Mouse (Mus musculus) embryonic stem cell, embryonic (primary cell): ENCODE measurements around the gene Lemd2.

Experiments used
- CTCF ChIA-PET, 4 experiments: fragments of 300-600 bp in 2 of 4; fragments of 350-600 bp in 2 of 4; sonication (Branson Sonifier 250); formaldehyde crosslinking; loops; one replicate each; lab custom pipeline; 2022; ENCODE audit warnings: inconsistent platforms in 2 of 4; lab: Charles Lee
- POLR2A ChIA-PET, 4 experiments: fragments of 300-600 bp in 2 of 4; fragments of 350-600 bp in 2 of 4; sonication (Branson Sonifier 250); formaldehyde crosslinking; loops; one replicate each; lab custom pipeline; 2022; ENCODE audit warnings: antibody characterized with exemption in 4 of 4, inconsistent platforms in 1 of 4; lab: Charles Lee

Gene Lemd2

GRCm38 (mm10) chr17:27186068-27186467 lies 18.2 kb downstream of the Lemd2 start:
- CTCF ChIA-PET, result interaction anchor here in 2 of 4 experiments (0.9 to 1.5 kb wide), 5 partner anchors 10 to 139 kb away, joined by 3 to 4 read pairs (median 3); no protein-coding TSS in a partner anchor
- POLR2A ChIA-PET, result interaction anchor here in 2 of 4 experiments (0.8 to 1.4 kb wide), 8 partner anchors 9 to 139 kb away, joined by 3 to 5 read pairs (median 4); partner anchors contain the start of gene Uqcc2 (in 1 of the 2)

- ChIA-PET CTCF (interaction anchor here in 3 of 4 experiments (0.6 to 1.6 kb wide), 18 partner anchors 9 to 1408 kb away, joined by 3 to 7 read pairs (median 3); partner anchors contain the start of gene Bak1 (in 1 of the 3)), POLR2A (interaction anchor here in 2 of 4 experiments (0.6 to 2.0 kb wide), 12 partner anchors 8 to 434 kb away, joined by 3 to 5 read pairs (median 4); partner anchors contain the start of gene Lemd2 (in 1 of the 2))
Observed at GRCm38 (mm10) chr17:27183667-27184292, 20.5 kb downstream of the Lemd2 start.

- POLR2A ChIA-PET, result interaction anchor here in 1 of 4 experiments (0.8 to 2.0 kb wide), 3 partner anchors 16 to 55 kb away, joined by 3 to 4 read pairs (median 3); no protein-coding TSS in a partner anchor
- CTCF ChIA-PET, result interaction anchor here in 1 of 4 experiments (4.5 kb wide), 1 partner anchor 7 kb away, joined by 37 read pairs; no protein-coding TSS in a partner anchor
Observed at GRCm38 (mm10) chr17:27182401-27182800, 21.9 kb downstream of the Lemd2 start.

DNA sequence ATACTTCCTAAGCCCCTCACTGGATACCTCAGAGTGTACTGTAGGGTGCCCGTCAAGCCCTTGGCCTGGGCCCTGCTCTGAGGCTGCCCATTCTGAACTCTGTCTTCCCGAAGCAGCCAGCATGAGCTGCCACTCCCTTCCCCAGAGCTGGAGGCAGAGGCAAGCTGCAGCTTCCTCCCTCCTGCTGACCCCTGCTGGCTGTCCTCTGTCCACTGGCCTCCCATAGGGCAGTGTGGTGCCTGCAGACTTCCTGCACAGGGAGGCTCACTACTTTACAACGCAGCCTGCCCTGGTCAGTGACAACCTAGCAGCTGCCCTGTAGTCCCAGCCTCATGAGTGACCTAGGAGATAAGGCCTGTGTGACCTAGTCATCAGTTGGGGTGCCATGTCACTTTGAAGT lies 22.6 kb downstream of the Lemd2 start:
- POLR2A ChIA-PET, result interaction anchor here in 2 of 4 experiments (0.8 to 1.1 kb wide), 4 partner anchors 12 to 144 kb away, joined by 3 read pairs; no protein-coding TSS in a partner anchor
- CTCF ChIA-PET, result interaction anchor here in 2 of 4 experiments (0.6 to 4.5 kb wide), 4 partner anchors 8 to 286 kb away, joined by 3 to 37 read pairs (median 4); no protein-coding TSS in a partner anchor

GRCm38 (mm10) chr17:27179681-27180280 lies 24.5 kb downstream of the Lemd2 start:
- CTCF ChIA-PET, result interaction anchor here in 3 of 4 experiments (0.6 to 4.5 kb wide), 3 partner anchors 10 to 153 kb away, joined by 3 to 37 read pairs (median 3); no protein-coding TSS in a partner anchor
- POLR2A ChIA-PET, result interaction anchor here in 3 of 4 experiments (0.6 to 2.9 kb wide), 30 partner anchors 10 to 1224 kb away, joined by 3 to 29 read pairs (median 6); partner anchors contain the start of genes Hmga1 (in 2 of the 3), Uqcc2 (in 2 of the 3), Cuta (in 1 of the 3) and Lemd2 (in 1 of the 3)

GRCm38 (mm10) chr17:27178427-27179177 lies 25.7 kb downstream of the Lemd2 start:
- CTCF ChIA-PET, result interaction anchor here in 3 of 4 experiments (0.5 to 4.5 kb wide), 16 partner anchors 11 to 516 kb away, joined by 3 to 37 read pairs (median 3); partner anchors contain the start of genes Atp6v0e (in 1 of the 3), Bak1 (in 1 of the 3), Cuta (in 1 of the 3) and Kifc5b (in 1 of the 3)

DNA sequence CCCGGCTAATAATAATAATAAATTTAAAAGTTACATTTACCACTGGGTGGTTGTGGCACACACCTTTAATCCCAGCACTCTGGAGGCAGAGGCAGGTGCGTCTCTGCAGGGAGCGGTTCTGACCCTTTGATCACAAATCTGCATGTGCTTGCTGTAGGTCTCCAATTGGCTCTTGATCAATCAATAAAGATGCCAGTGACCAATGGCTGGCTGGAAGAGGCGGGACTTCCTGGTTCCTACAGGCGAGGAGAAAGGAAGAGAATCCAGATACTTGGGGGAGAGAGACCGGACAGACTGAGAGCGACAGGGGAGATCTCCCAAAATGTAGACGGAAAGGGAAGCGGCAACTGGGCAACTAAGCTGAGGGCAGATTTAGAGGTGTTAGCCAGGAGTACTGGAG lies 26.2 kb downstream of the Lemd2 start:
- ChIA-PET CTCF (interaction anchor here in 3 of 4 experiments (0.6 to 4.5 kb wide), 7 partner anchors 12 to 511 kb away, joined by 3 to 37 read pairs (median 3); partner anchors contain the start of gene Bak1 (in 1 of the 3)), POLR2A (interaction anchor here (0.6 to 2.9 kb wide), 49 partner anchors 8 to 472 kb away, joined by 3 to 29 read pairs (median 5); partner anchors contain the start of genes Hmga1 (in 2 of the 4), Lemd2 (in 2 of the 4), Uqcc2 (in 2 of the 4) and Itpr3 (in 1 of the 4))

More at GRCm38 (mm10) chr17:27178427-27179177, 25.7 kb downstream of the Lemd2 start:
- POLR2A ChIA-PET, result interaction anchor here (0.5 to 2.9 kb wide), 75 partner anchors 8 to 1746 kb away, joined by 3 to 29 read pairs (median 4); partner anchors contain the start of genes Uqcc2 (in 3 of the 4), Hmga1 (in 2 of the 4), Lemd2 (in 2 of the 4) and Cuta (in 1 of the 4)

DNA sequence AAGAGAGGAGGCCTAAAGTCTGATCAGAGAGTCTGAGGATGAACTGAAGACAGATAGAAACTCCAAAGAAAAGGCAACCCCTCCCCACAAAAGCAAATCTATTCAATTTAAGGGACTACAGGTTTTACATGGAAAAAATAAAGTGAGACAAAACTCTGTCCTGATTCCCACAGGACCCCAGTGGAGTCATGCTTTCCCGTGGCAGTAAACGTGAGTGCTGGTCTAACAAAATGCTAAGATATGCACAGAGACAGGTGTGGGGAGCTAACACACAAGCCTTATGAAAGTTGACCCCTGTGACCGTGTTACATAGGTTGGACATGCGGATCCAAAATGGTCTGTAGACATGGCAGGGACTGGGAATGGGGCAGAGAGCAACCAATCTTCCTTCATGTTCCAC lies 27.5 kb downstream of the Lemd2 start:
- ChIA-PET POLR2A (no interaction called here), CTCF (no interaction called here)

GRCm38 (mm10) chr17:27176287-27176686 lies 28.0 kb downstream of the Lemd2 start:
- CTCF ChIA-PET, result interaction anchor here in 1 of 4 experiments (0.5 kb wide), 1 partner anchor 57 kb away, joined by 5 read pairs; no protein-coding TSS in a partner anchor
- POLR2A ChIA-PET, result no interaction called here

DNA sequence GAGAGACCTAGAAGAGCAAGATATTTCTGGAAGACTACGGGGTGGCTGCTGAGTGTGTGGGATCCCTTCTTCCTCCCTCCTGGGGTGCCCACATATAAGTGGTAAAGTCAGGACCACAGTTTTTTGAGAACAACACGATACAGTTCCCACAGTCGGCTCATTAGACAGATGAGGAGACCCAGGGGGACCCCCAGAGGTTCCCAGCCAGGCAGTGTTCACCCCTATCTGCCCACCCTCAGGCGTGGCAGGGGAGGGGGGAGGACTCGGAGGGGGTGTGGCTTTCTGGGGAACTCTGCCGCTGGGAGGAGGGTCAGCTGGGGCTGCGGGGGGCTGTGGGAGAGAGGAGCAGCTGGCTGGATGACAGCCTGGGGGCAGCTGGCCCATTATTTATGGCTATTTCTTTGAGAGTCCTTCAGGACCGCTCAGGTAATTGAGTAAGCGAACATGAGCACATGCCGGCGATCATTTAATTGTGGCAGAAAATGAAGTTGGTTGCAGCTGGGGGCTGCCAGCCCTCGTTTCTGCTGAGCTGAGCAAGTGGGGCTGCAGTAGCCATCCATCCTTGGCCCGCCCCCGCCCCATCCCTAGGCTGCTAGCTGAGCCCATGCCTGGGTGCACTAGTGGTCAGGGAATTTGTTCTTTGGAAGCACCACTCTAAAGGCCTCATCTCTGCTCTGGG lies 28.9 kb downstream of the Lemd2 start:
- POLR2A ChIA-PET, result interaction anchor here in 2 of 4 experiments (0.6 to 0.7 kb wide), 2 partner anchors 9 to 381 kb away, joined by 3 to 4 read pairs; partner anchors contain the start of gene Hmga1 (in 1 of the 2)
- CTCF ChIA-PET, result interaction anchor here in 2 of 4 experiments (0.5 to 1.6 kb wide), 4 partner anchors 9 to 173 kb away, joined by 3 to 6 read pairs (median 4); no protein-coding TSS in a partner anchor

DNA sequence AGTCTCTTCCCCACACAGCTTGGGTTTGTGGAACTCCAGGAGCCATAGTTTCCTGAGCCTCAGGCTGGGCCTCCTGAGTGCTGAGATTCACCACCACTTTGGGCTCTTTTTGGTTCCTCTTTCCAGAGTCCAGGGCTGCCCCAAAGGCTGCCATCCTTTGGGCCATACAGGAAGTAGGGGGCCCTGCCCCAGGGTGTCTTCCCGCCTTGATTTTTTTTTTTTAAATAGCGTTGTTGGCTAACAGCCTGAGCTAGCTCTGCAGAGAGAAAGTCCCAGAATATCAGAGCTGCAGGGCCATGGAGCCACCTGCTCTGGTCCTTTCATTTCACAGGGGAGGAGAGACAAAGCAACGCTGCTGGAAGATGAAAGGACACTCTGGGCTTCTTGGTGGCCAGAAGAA lies 30.6 kb downstream of the Lemd2 start:
- POLR2A ChIA-PET, result no interaction called here

GRCm38 (mm10) chr17:27172459-27172858 lies 31.8 kb downstream of the Lemd2 start:
- ChIA-PET POLR2A (interaction anchor here in 2 of 4 experiments (0.7 to 1.0 kb wide), 2 partner anchors 28 to 69 kb away, joined by 3 read pairs; no protein-coding TSS in a partner anchor), CTCF (interaction anchor here in 3 of 4 experiments (0.5 to 1.6 kb wide), 3 partner anchors 17 to 21 kb away, joined by 3 to 4 read pairs (median 3); no protein-coding TSS in a partner anchor)

More for the DNA sequence above, 30.6 kb downstream of the Lemd2 start:
- CTCF ChIA-PET, result interaction anchor here in 3 of 4 experiments (0.5 to 1.6 kb wide), 4 partner anchors 21 to 74 kb away, joined by 3 to 8 read pairs (median 4); no protein-coding TSS in a partner anchor

DNA sequence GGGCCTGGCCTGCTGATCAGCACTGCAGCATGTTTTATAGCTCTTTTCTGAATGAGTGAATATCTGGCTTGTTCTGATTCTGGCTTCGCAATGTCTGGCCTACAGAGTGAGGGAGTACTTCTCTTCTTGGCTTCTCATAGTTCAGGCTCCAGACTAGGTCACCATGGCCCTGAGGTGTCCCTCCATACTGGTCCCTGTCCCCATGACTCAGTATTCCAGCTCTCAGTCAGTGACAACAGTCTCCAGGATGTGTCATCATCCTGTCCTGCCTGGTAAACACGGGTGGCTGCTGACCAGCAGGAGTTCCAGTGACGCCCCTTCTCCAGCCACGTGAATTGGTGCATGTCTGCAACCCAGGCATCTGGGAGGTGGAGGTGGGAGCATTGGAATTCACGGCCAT lies 33.1 kb downstream of the Lemd2 start:
- ChIA-PET CTCF (interaction anchor here in 3 of 4 experiments (0.6 to 0.8 kb wide), 3 partner anchors 18 to 100 kb away, joined by 3 read pairs; no protein-coding TSS in a partner anchor), POLR2A (interaction anchor here in 2 of 4 experiments (0.8 to 3.1 kb wide), 10 partner anchors 8 to 232 kb away, joined by 3 to 20 read pairs (median 4); partner anchors contain the start of genes Cuta (in 1 of the 2), Lemd2 (in 1 of the 2) and Uqcc2 (in 1 of the 2))

DNA sequence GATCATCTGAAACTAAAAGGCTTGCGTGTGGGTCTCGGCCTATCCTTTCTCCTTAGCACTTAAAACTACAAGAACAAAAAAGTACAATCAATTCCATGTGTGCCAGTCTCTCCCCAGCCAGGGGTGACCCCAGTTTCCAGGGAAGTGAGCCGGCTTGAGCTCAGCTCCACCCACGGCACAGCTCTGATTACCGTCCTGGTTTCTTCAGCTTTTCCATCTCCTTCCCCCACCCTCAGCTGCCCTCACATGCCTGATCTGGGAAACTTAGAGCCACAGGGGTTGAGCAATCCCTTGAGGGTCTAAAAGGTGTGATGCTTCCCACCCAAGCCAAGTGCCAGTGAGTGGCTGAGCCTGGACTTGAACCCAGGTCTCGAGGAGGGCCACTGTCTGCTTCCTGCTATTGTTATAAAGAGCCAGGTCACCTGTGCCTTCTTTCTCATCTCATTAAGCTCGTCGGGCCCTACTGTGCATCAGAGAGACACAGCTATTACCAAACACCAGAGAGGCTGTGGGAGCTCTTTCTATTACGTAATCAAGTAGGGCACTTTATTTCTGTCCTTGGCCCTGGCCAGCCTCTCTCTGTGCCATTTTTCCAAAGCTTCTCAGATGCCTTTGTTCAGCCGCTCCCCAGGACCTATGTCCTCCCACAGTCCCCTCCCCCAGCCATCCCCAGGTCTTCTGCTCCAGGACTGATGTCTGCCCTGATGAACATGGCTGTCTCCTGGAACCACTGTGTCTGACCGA lies 34.1 kb downstream of the Lemd2 start:
- ChIA-PET POLR2A (interaction anchor here in 2 of 4 experiments (0.9 to 3.1 kb wide), 16 partner anchors 9 to 231 kb away, joined by 3 to 20 read pairs (median 3); partner anchors contain the start of genes Uqcc2 (in 2 of the 2), Cuta (in 1 of the 2) and Lemd2 (in 1 of the 2)), CTCF (interaction anchor here (0.6 to 1.5 kb wide), 7 partner anchors 19 to 434 kb away, joined by 3 to 7 read pairs (median 5); no protein-coding TSS in a partner anchor)

- ChIA-PET CTCF (no interaction called here), POLR2A (interaction anchor here in 2 of 4 experiments (1.0 to 3.1 kb wide), 4 partner anchors 11 to 41 kb away, joined by 3 to 20 read pairs (median 4); partner anchors contain the start of gene Uqcc2 (in 1 of the 2))
Observed at GRCm38 (mm10) chr17:27168569-27168968, 35.7 kb downstream of the Lemd2 start.
